Mouse (Mus musculus): ENCODE data around the gene Tmod4.

DNA sequence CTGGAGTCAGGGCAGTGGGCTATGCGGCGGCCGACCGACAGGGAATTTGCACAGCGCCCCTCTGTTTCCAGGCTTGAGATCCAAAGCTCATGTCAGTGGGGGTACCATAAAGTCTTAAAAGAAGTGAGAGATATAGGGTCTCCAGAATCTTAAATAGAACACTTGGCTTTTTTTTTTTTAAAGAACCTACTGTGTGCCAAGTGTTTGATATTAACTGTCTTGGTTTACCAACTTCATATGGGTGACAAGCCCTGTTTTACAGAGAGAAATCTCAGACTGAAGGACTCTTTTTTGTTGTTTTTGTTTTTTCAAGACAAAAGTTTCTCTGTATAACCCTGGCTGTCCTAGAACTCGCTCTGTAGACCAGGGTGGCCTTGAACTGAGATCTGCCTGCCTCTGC, 16.5 kb downstream of the Tmod4 start:
- TF ChIP-seq POLR2A (IDR thresholded peaks at IDR 0.05; ENCODE audit: insufficient read length, low read depth) (no peak), MAX (IDR thresholded peaks at IDR 0.05; ENCODE audit: low read depth) (no peak), TCF12 (IDR thresholded peaks at IDR 0.05; ENCODE audit: insufficient read depth, poor library complexity, severe bottlenecking) (no peak), E2F4 (IDR thresholded peaks at IDR 0.05; ENCODE audit: insufficient read depth) (no peak), MYOG (IDR thresholded peaks at IDR 0.05; ENCODE audit: control insufficient read depth in 1 of 3, insufficient read depth in 1 of 3, insufficient read length in 2 of 3, low read depth in 2 of 3) (no peak), MYOD1 (IDR thresholded peaks at IDR 0.05; ENCODE audit: control insufficient read depth in 1 of 3, insufficient read length in 2 of 3, low read depth in 2 of 3) (no peak), CEBPB (IDR thresholded peaks at IDR 0.05; ENCODE audit: insufficient read depth, poor library complexity, severe bottlenecking) (no peak), SRF (IDR thresholded peaks at IDR 0.05; ENCODE audit: control insufficient read depth, insufficient read length, low read depth) (no peak), POLR2AphosphoS2 (IDR thresholded peaks at IDR 0.05; ENCODE audit: insufficient read length, low read depth) (no peak), USF1 (IDR thresholded peaks at IDR 0.05; ENCODE audit: low read depth) (no peak), TCF3 (IDR thresholded peaks at IDR 0.05; ENCODE audit: insufficient read length, low read depth) (no peak)

Measured in myocyte (in vitro differentiated cells).